Mouse (Mus musculus) megakaryocyte, embryonic 14.5 days (primary cell): ENCODE data around the gene Tnfrsf11a. TPM values are rescaled to one million over a fixed set of nuclear protein-coding genes. Genes with fewer than 3 reads are reported as not detected.

ENCODE experiments used
- H3K27me3 ChIP-seq: replicated peaks from 2 replicates; pipeline ENCODE3; 2012; ENCODE audit warnings: inconsistent platforms
- H3K36me3 ChIP-seq: replicated peaks from 2 replicates; pipeline ENCODE3; 2012; ENCODE audit warnings: low read length, inconsistent platforms, mixed read lengths
- H3K4me1 ChIP-seq: 2 replicates; pipeline ENCODE4 v1.6.1; 2012; ENCODE audit warnings: inconsistent platforms
- H3K4me3 ChIP-seq: replicated peaks from 2 replicates; pipeline ENCODE3; 2012; ENCODE audit warnings: moderate library complexity, mild to moderate bottlenecking, inconsistent platforms
- H3K9me3 ChIP-seq: 2 replicates; pipeline ENCODE4 v1.6.1; 2012; ENCODE audit warnings: inconsistent platforms
- FLI1 ChIP-seq: IDR thresholded peaks from 2 replicates; pipeline ENCODE4 v1.6.1; 2012; ENCODE audit warnings: low read length, inconsistent platforms, mixed read lengths
- GATA1 ChIP-seq: IDR thresholded peaks from 3 replicates; pipeline ENCODE4 v1.6.1; 2012; ENCODE audit warnings: mixed read lengths, low read length, inconsistent platforms, borderline replicate concordance
- polyA plus RNA-seq: library from polyadenylated mRNA; stranded (reverse); fragments of >175 nt; gene quantifications from 2 replicates; pipeline ENCODE4 v1.2.3, GENCODE M21; 2012; ENCODE audit warnings: low replicate concordance; ENCODE audit not compliant: insufficient read depth

The Tnfrsf11a gene
- polyA plus RNA-seq, 1 experiment: 0.21 TPM

GRCm38 (mm10) chr1:105885575-105885974 is 105.1 kb downstream of the Tnfrsf11a start:
- H3K4me1 ChIP-seq: peaks cover 25% of the 10 kb centered on the region
- H3K36me3 ChIP-seq: no peaks in the 10 kb centered on the region
- H3K9me3 ChIP-seq: no peaks in the 10 kb centered on the region
- peaks cover 31% of the 10 kb centered on the region for H3K27me3 ChIP-seq
- TF ChIP-seq FLI1: no peak
- TF ChIP-seq GATA1: no peak
- H3K4me3 ChIP-seq: no peak overlapping the region

- no peak for TF ChIP-seq FLI1
- no peak for TF ChIP-seq GATA1
- H3K36me3 ChIP-seq: no peaks in the 10 kb centered on the region
- no peaks in the 10 kb centered on the region for H3K9me3 ChIP-seq
- H3K27me3 ChIP-seq: peaks cover 25% of the 10 kb centered on the region
- no peak overlapping the region for H3K4me3 ChIP-seq
- peaks cover 28% of the 10 kb centered on the region for H3K4me1 ChIP-seq
These were observed 105.8 kb downstream of the Tnfrsf11a start for GRCm38 (mm10) chr1:105886358-105886757.

- no peaks in the 10 kb centered on the region for H3K36me3 ChIP-seq
- H3K9me3 ChIP-seq: no peaks in the 10 kb centered on the region
- peaks cover 45% of the 10 kb centered on the region for H3K27me3 ChIP-seq
- peak overlapping the region; percentile 62 for H3K4me3 ChIP-seq
- TF ChIP-seq GATA1 (no peak), FLI1 (no peak)
- H3K4me1 ChIP-seq: peaks cover 11% of the 10 kb centered on the region
These were observed 110.7 kb downstream of the Tnfrsf11a start for GRCm38 (mm10) chr1:105891032-105891725.

GRCm38 (mm10) chr1:105895019-105895418 is 114.5 kb downstream of the Tnfrsf11a start:
- peaks cover 39% of the 10 kb centered on the region for H3K27me3 ChIP-seq
- H3K36me3 ChIP-seq: no peaks in the 10 kb centered on the region
- TF ChIP-seq FLI1: no peak
- TF ChIP-seq GATA1: no peak
- H3K4me1 ChIP-seq: peaks cover 11% of the 10 kb centered on the region
- H3K9me3 ChIP-seq: no peaks in the 10 kb centered on the region
- H3K4me3 ChIP-seq: no peak overlapping the region

Other genes with a start within 250 kb of the Tnfrsf11a start
- 0.84 and 1.9 TPM in 2 replicates for gene Pign, start 117.0 kb upstream of the Tnfrsf11a start, polyA plus RNA-seq
- gene Relch, start 116.9 kb upstream of the Tnfrsf11a start, polyA plus RNA-seq: 25.5 and 40.6 TPM in 2 replicates
- gene Zcchc2, start 209.7 kb downstream of the Tnfrsf11a start, polyA plus RNA-seq: 3.8 and 5.2 TPM in 2 replicates